Mouse (Mus musculus): ENCODE measurements around the gene Styx.

DNA sequence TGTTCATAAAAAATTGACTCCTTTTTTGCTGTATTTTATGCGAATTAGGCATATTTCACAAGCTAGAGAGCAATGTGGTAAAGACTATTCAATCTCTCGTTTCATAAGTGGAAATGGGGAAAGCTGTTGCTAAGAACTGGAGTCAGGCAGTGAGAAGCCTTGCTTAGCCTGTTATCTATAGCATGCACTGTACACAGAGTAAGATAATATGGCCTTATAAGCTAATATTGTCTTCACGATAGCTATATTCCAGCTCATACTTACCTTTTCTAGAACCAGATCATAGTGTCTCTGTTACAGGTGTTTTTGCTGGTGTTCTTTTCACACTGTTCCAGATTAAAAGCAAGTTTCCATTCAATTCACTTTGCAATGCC, 31.7 kb upstream of the Styx start:
- peak; percentile 54 for TF ChIP-seq TAL1 (IDR thresholded peaks at IDR 0.05; ENCODE audit: low read length)
- TF ChIP-seq GATA1 (IDR thresholded peaks at IDR 0.05; ENCODE audit: low read length): peak; percentile 82
